In the genomic region with DNA sequence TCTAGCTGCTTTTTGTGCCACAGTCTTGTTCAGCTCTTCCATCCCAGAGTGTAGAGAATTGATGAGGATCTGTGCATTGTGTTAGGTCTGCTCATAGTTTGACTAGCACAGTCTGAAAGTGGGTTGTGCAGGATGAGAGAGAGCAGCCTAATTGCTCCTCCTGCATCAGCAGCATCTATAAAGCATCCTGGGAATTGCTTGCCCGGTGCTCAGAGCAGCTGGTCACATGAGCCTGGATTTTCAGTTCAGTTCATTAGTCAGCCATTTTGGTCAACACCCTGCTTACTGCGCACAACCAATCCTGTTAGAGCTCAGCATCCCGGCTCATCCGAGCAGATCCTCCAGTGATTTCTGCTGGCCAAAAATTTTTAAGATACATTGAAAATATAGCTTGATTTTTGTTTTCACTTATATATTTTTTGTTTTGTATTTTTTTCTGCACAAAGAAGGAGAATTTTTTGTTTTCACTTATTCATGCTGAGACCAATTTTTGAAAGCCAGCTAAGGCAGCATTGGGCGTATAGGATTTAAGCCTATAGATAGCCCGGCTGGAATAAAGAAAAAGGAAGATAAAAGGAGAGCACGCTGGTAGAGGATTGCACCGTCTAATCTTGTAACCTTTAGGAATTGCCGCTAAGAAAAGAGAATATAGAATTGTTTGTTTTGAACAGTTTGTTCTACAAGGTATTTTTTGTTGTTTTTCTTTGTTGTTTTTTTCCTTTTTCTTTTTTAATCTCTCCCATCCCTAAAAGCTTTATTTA, we compare ENCODE assay signal across 8 mouse cellular contexts. TPM values are rescaled to one million over a fixed set of nuclear protein-coding genes. Genes with fewer than 3 reads are reported as not detected.
A peak's percentile ranks its signal among the peaks of the same experiment; 100 is the strongest.
DNase-seq lines count a peak whose midpoint lies in the region; ATAC-seq lines count a peak whose summit lies in the region.

No protein-coding gene starts in this region.

- intact Hi-C loops in left cerebral cortex, postnatal 25 days (cut with DNase I): loop anchor here (2.0 kb wide), 1 partner anchor 17 kb away; no protein-coding TSS in a partner anchor

- ATAC-seq in frontal cortex, adult (ENCODE audit: low TSS enrichment): peak; percentile 91
- ATAC-seq in CD4-positive, CD25-positive, alpha-beta regulatory T cell, adult 4 months: no peak

- peak; percentile 27 for DNase-seq in NIH3T3 (ENCODE audit: low read depth)
- DNase-seq in cerebellum, adult 9-10 months: peak; percentile 95
- DNase-seq in kidney, adult 8-10 months: peak; percentile 62 to 68
- peak; percentile 90 to 98 for DNase-seq in left cerebral cortex, postnatal 25 days (ENCODE audit: low spot score in 2 of 2)
- DNase-seq in right cerebral cortex, adult 18-20 months: peak; percentile 95
- DNase-seq in thymus, postnatal 36 days: no peak

RNA-seq across cellular contexts. Expression of a gene that starts 18.6 kb away (rescaled TPM):
- 100 to 1,000 TPM; 176 to 178 TPM for total RNA-seq in left cerebral cortex, postnatal 25 days (2021)
- 1 to 10 TPM; 2.6 to 3.2 TPM for polyA plus RNA-seq in CD4-positive, CD25-positive, alpha-beta regulatory T cell, adult 4 months (2017; shearing (Covaris generic))

RNA-seq across cellular contexts. Expression of a gene that starts 29.2 kb away (rescaled TPM):
- 10 to 100 TPM; 23.8 to 25.0 TPM for total RNA-seq in left cerebral cortex, postnatal 25 days (2021)
- polyA plus RNA-seq in CD4-positive, CD25-positive, alpha-beta regulatory T cell, adult 4 months (2017; shearing (Covaris generic)): 10 to 100 TPM; 86.6 to 93.0 TPM

RNA-seq across cellular contexts. Expression of a gene that starts 55.8 kb away (rescaled TPM):
- under 1 TPM; 0.46 to 0.55 TPM for total RNA-seq in left cerebral cortex, postnatal 25 days (2021)
- polyA plus RNA-seq in CD4-positive, CD25-positive, alpha-beta regulatory T cell, adult 4 months (2017; shearing (Covaris generic)): 1 to 10 TPM in 1 of 2 experiments, not detected in 1; 5.6 TPM

Comparison
In these comparisons a context has a peak if more than half of its experiments do, and no peak if none do; other contexts are left out.
1. DNase-seq: peak in NIH3T3 (single experiment), cerebellum, adult 9-10 months (single experiment), kidney, adult 8-10 months (2 of 2), left cerebral cortex, postnatal 25 days (2 of 2) and right cerebral cortex, adult 18-20 months (single experiment); none in thymus, postnatal 36 days (0 of 2).